Mouse (Mus musculus): ENCODE results near the gene Stx6.
"Not testable (repeated sequence)": the region's sequence is repeated elsewhere in the genome, so short reads cannot be mapped to it uniquely, and the experiment has no call there.

Stx6 gene

GRCm38 (mm10) chr1:155169935-155170334 lies 11.4 kb downstream of the Stx6 start:
- DNase-seq, result no peak

DNA sequence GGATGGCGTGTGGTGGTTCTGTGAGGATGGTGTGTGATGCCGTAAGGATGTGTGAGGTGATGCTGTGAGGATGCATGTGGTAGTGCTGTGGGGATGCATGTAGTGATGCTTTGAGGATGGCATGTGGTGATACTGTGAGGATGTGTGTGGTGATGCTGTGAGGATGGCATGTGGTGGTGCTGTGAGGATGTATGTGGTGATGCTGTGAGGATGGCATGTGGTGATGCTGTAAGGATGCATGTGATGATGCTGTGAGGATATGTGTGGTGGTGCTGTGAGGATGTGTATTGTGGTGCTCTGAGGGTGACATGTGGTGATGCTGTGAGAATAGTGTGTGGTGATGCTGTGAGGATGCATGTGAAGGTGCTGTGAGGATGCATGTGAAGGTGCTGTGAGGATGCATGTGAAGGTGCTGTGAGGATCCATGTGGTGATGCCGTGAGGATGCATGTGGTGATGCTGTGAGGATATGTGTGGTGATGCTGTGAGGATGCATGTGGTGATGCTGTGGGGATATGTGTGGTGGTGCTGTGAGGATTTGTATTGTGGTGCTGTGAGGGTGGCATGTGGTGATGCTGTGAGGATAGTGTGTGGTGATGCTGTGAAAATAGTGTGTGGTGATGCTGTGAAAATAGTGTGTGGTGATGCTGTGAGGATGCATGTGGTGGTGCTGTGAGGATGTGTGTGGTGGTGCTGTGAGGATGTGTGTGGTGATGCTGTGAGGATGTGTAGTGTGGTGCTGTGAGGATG lies 14.6 kb downstream of the Stx6 start:
- DNase-seq, result no peak

DNA sequence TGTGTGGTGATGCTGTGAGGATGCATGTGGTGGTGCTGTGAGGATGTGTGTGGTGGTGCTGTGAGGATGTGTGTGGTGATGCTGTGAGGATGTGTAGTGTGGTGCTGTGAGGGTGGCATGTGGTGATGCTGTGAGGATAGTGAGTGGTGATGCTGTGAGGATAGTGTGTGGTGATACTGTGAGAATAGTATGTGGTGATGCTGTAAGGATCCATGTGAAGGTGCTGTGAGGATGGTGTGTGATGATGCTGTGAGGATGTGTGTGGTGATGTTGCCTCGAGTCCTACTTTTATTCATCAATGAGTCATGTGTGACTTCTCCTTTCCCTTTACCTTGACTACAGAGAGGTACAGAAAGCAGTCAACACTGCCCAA lies 15.1 kb downstream of the Stx6 start:
- not testable (repeated sequence) for DNase-seq

- no peak for DNase-seq
These were observed 15.9 kb downstream of the Stx6 start for GRCm38 (mm10) chr1:155174424-155174823.

GRCm38 (mm10) chr1:155178192-155178924 lies 19.8 kb downstream of the Stx6 start:
- no peak for DNase-seq

DNA sequence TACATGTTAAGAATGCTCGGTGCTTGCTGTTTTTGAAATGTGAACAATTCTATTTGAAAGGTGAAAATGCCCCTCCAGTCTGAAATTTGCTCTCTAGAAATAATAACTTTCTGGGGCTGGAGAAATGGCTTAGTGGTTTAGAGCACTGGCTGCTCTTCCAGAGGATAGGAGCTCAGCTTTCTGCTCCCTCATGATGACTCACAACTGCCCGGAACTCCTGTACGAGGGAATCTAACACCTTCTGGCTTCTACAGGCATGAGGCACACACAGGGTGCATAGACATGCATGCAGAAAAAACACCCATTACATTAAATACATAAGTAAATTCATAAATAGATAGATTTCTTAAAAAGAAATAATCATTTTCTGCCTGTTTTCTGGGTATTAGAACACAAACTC lies 25.7 kb downstream of the Stx6 start:
- no peak for DNase-seq

GRCm38 (mm10) chr1:155188656-155189055 lies 30.1 kb downstream of the Stx6 start:
- no peak for DNase-seq

DNA sequence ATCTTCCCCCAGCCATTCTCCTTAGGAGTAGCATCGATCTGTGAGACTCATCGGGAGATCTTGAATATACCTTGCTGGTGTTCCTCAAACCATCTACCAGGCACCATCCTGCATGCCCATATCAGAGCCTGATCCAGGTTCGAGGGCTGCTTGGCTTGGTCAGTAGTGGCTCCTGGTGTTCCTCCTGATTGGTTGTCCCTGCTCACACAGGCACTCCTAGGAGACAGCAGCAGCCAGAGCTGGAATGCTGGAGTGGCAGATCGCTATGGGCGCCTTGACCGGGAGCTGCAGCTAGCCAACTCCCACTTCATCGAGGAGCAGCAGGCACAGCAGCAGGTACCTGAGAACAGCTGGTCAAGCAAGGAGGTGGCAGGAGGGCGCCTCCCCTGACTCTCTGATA lies 32.7 kb downstream of the Stx6 start:
- DNase-seq, result no peak

DNA sequence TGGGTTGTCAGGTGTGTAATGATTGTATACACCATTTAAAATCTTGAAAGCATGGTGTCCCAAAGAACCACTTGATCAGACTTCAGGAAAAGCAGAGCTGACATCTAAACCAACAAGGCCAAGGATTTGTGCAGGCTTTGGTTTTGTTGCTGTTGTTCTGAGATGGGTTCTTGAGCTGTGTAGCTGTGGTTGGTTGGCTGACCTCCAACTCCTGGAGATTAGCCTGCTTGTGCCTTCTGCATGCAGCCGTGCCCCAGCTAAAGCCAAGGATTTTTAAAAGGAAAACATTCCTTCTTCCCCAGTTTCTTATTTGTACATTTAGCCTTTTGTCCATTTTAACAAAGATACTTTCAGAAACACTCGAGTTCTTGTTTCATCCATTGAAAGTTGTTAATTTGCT lies 33.2 kb downstream of the Stx6 start:
- peak; percentile 66 for DNase-seq

- DNase-seq, result peak; percentile 70
These were observed 34.4 kb downstream of the Stx6 start for GRCm38 (mm10) chr1:155192805-155193368.

DNA sequence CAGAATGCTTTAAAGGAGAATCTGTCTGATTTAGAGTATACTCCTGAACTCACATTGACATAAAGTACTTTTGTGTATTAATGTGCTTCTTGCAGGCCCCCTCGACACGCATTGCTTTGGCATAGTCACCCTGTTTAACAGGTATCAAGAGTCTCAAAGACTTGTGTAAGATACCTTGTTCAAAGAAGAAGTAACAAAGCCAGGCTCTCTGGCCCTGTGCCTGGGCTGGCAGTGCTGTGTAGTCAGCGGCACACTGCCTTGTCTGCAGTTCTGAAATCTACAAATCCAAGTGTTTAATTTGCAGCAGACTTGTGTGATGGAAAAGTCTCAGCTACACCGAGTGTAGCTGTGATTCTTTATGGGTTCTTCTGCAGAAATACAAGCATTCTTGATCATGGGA lies 38.2 kb downstream of the Stx6 start:
- DNase-seq, result no peak

DNA sequence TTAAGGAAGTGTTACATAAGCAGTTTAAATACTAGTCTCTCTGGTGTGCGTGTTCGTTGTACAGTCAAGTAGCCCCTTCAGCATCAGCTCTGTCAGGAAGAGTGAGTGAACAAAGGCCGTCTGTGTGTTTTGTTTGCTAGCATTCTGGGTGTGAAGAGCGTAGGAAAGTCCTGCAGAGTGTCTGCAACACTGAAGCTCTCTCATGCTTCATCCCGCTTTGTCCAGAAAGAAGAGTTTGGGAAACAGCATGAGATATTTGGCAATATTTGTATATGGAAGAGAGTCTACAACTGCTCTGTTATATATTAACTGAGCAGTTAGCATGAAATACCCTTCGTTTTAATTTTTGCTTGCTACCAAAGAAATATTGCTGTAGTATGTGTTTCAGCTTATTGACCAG lies 41.0 kb downstream of the Stx6 start:
- no peak for DNase-seq

DNA sequence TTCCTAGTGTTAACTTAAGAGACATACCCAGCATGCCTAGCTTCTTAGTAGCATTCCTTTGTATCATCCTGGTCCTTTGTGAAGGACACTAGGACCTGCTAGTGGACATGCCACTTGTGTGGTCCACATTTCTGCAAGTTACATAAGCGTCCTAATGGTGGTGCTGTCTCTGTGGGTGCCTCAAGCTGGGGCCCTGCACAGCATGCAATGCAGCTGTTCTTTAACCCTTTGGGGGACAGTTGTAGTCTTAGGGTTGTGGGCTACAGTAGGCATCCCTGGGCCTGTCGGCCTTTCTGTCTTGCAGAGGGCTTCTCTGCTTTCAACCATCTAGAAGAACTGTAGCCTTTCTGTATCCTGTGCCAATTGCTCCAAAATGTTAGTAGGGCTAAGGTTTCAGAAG lies 42.5 kb downstream of the Stx6 start:
- no peak for DNase-seq

DNA sequence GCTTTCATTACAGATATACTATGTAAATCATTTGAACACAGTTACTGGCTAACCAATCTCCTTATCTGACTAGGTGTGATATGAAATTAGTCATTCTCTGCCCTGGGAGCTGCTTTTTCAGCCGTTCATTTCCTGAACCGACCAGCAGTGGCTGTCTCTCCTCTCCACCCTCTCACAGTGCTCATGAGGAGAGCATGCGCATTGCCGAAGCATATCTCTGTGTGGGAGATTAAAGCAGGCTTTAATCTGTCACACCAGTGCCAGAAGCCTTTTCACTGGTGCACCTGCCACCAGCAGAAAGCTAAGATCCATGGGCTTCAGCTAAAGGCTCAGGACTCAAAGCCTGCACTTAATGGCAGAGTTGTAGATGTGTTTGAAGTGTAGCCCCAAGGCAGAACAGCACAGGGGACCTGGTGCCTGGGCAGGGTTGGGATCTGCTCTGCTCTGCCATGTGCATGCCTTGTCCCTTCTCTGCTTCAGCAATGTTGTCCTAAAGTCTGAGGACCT lies 42.9 kb downstream of the Stx6 start:
- no peak for DNase-seq

GRCm38 (mm10) chr1:155201914-155202313 lies 43.4 kb downstream of the Stx6 start:
- DNase-seq, result no peak

- no peak for DNase-seq
These were observed 44.0 kb downstream of the Stx6 start for GRCm38 (mm10) chr1:155202472-155202871.

GRCm38 (mm10) chr1:155203101-155203500 lies 44.6 kb downstream of the Stx6 start:
- DNase-seq, result no peak

- no peak for DNase-seq
These were observed 45.4 kb downstream of the Stx6 start for GRCm38 (mm10) chr1:155203954-155204353.

DNA sequence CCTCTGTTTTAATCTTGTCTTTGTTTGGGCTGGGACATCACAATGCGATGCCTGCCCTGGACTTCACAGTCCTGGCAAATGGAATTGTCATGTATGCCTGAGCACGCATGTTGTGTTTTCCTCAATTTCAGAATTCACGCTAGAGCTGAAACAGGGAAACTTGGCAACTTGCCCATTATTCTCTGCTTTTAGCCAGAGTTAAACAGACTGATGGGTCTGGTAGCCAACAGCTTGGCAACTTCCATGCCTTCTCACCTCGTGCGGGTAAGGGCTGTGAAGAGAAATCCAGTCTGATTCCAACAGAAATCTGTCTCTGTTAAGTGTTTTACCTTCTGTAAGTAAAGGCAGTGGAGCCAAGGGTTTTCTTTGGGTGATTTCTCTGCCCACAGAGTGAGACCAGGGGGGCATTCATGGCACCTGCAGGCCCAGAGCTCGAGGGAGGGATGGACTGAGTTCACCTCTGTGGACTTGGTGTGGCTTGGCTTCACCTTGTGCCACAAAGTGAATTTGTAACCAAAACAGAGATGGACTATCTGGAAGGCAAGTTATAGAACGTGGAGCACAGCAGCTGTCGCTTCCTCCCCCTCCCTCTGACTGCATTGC lies 46.1 kb downstream of the Stx6 start:
- peak; percentile 60 for DNase-seq

DNA sequence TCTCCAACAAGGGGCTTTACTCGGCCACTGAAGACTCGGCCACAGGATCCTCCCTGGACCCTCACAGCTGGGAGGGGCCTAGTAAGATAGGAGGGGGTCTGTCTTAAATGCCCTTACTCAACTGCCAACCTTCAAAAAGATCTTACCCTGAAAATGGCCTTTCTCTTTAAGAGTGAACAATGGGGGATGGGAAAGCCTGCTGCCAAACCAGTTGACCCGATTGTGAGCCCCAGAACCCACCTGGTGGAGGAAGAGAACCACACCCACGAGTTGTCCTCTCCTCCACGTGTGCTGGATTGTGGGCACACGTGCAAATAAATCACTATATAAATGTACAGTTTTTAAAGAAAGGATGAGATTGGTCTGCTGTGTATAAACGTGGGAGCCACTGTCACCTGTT lies 46.8 kb downstream of the Stx6 start:
- DNase-seq, result no peak

DNA sequence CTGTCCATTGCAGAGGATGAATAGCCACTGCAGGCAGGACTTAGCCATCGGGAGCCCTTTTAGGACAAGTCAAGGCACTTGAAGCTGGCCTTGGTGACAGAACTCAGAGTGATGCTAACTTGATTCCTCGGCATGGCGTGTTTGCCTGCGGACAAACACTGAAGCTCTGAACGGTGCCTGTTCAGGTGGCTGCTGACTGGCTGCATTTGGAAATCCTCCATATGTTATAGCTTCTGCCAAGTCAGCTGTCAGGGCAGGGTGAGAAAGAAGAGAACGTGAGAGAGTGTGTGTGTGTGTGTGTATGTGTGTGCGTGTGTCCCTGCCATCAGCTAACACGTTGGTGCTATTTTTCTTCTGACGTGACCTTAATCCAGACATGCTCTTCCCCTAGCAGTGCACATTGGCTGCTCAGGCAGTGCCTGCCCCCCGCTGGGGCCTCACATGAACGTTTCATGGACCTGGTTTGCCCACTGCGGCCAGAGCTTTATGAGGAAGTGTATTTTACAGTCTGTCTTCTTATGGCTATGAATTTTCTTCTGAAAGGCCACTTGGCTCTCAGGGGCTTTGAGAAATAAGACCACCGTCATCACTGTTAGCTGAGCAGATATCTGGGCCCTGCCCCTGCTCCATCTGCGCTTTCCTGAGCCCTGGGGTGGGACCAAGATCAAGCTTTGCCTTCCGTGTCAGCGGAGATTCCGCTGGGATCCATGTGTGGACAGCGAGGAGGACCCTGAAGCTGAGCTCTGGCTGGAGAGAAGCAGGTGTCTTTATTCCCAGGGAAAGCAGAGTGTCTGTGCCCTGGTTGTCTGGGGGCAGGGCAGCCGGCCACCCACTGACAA lies 47.5 kb downstream of the Stx6 start:
- DNase-seq, result peak; percentile 39

GRCm38 (mm10) chr1:155207859-155208258 lies 49.3 kb downstream of the Stx6 start:
- no peak for DNase-seq

Measured in cerebellum, adult 11-12 months (tissue).